17 mouse cellular contexts compared by ENCODE assay signal in genomic region chr2:44148550-44149100, GRCm38 (mm10).
DNase-seq lines count a peak whose midpoint lies in the region; ATAC-seq and TF ChIP-seq lines count a peak whose summit lies in the region.
"Had no signal": no experiment of that assay in that cellular context is flagged by ENCODE, and none has a peak within 500 bp of the region (broad histone marks: within the 10 kb centered on the region; RNA-seq: fewer than 3 reads in every experiment).

No protein-coding gene starts in this region.

- no peaks in the 10 kb centered on the region for H3K9me3 ChIP-seq in liver, postnatal 0 days (ENCODE audit: low read length)
- no peaks in the 10 kb centered on the region for H3K9me3 ChIP-seq in liver, embryonic 11.5 days (ENCODE audit: control insufficient read depth, low read length)
- H3K9me3 ChIP-seq in intestine, embryonic 15.5 days, result no peaks in the 10 kb centered on the region
- H3K9me3 ChIP-seq in stomach, embryonic 14.5 days (ENCODE audit: control insufficient read depth, low read depth, low read length), result no peaks in the 10 kb centered on the region
- H3K9me3 ChIP-seq: forebrain, embryonic 15.5 days; G1E had no signal

- no peak overlapping the region for H3K4me2 ChIP-seq in liver, postnatal 0 days (ENCODE audit: low read depth, low read length)
- no peak overlapping the region for H3K4me2 ChIP-seq in liver, embryonic 11.5 days
- H3K4me2 ChIP-seq in intestine, embryonic 15.5 days (replicated peaks), result no peak overlapping the region
- H3K4me2 ChIP-seq in stomach, embryonic 14.5 days (replicated peaks; ENCODE audit: low read depth, low read length), result no peak overlapping the region
- H3K4me2 ChIP-seq: forebrain, embryonic 15.5 days had no signal

- peak; percentile 12 for DNase-seq in heart, postnatal 4 days
- DNase-seq in heart, postnatal 14 days, result no peak
- DNase-seq in liver, postnatal 0 days, result no peak
- DNase-seq in liver, embryonic 11.5 days (ENCODE audit: low spot score), result no peak
- DNase-seq in urinary bladder, adult 2 months (ENCODE audit: low spot score), result no peak
- DNase-seq: adrenal gland, postnatal 14 days; cerebellum, adult 8-10 months; layer of hippocampus, adult 9-11 months; liver; midbrain, embryonic 14.5 days; right cerebral cortex, postnatal 25 days; thymus, adult 18-20 months had no signal

- 73% methylated on average over 7 of the region's 7 CpGs for WGBS in liver, postnatal 0 days (ENCODE audit: insufficient replicate concordance)
- WGBS in liver, embryonic 11.5 days, result 69% methylated on average over 7 of the region's 7 CpGs
- WGBS in intestine, embryonic 15.5 days, result 55% methylated on average over 7 of the region's 7 CpGs
- 55% methylated on average over 7 of the region's 7 CpGs for WGBS in stomach, embryonic 14.5 days

- H3K4me3 ChIP-seq in liver, postnatal 0 days (ENCODE audit: low read depth, low read length), result no peak overlapping the region
- no peak overlapping the region for H3K4me3 ChIP-seq in liver, embryonic 11.5 days (ENCODE audit: low read depth, low read length)
- H3K4me3 ChIP-seq in intestine, embryonic 15.5 days (replicated peaks), result no peak overlapping the region
- no peak overlapping the region for H3K4me3 ChIP-seq in stomach, embryonic 14.5 days (ENCODE audit: low read depth, low read length)
- H3K4me3 ChIP-seq: forebrain, embryonic 15.5 days had no signal

- peak overlapping the region; percentile 22; the same call in 1 of the 2 replicates for H3K27ac ChIP-seq in liver, postnatal 0 days (ENCODE audit: low read depth)
- H3K27ac ChIP-seq in liver, embryonic 11.5 days (ENCODE audit: low read depth, low read length), result no peak overlapping the region
- H3K27ac ChIP-seq in intestine, embryonic 15.5 days, result peak overlapping the region; percentile 40; the same call in 1 of the 2 replicates
- peak overlapping the region; percentile 91 for H3K27ac ChIP-seq in stomach, embryonic 14.5 days (ENCODE audit: low read length)
- H3K27ac ChIP-seq: forebrain, embryonic 15.5 days had no signal

- no peak overlapping the region for H3K9ac ChIP-seq in liver, postnatal 0 days (replicated peaks)
- no peak overlapping the region for H3K9ac ChIP-seq in liver, embryonic 11.5 days (ENCODE audit: low read depth, low read length)
- no peak overlapping the region for H3K9ac ChIP-seq in intestine, embryonic 15.5 days
- no peak overlapping the region for H3K9ac ChIP-seq in stomach, embryonic 14.5 days (replicated peaks; ENCODE audit: low read depth, low read length)
- H3K9ac ChIP-seq: forebrain, embryonic 15.5 days had no signal

- no peak for TF ChIP-seq EP300 in liver, postnatal 0 days (IDR thresholded peaks at IDR 0.05; ENCODE audit: low read depth)

- no peak for TF ChIP-seq CTCF in liver, postnatal 0 days (IDR thresholded peaks at IDR 0.05; ENCODE audit: low read depth)

- ATAC-seq in liver, postnatal 0 days, result no peak
- no peak for ATAC-seq in liver, embryonic 11.5 days (replicated peaks; ENCODE audit: low FRiP score)
- ATAC-seq in intestine, embryonic 15.5 days, result 0 out of 2 replicates have a peak, but pooled peaks have one; percentile 53
- ATAC-seq in stomach, embryonic 14.5 days (ENCODE audit: insufficient number of reproducible peaks, insufficient read depth, low FRiP score, low read depth), result no peak
- ATAC-seq: forebrain, embryonic 15.5 days; inflammation-experienced regulatory T-cells, adult 6 months had no signal

- H3K4me1 ChIP-seq in liver, postnatal 0 days (ENCODE audit: insufficient read depth), result no peaks in the 10 kb centered on the region
- no peaks in the 10 kb centered on the region for H3K4me1 ChIP-seq in liver, embryonic 11.5 days (replicated peaks; ENCODE audit: control insufficient read depth, insufficient read depth, low read length)
- no peaks in the 10 kb centered on the region for H3K4me1 ChIP-seq in intestine, embryonic 15.5 days (replicated peaks)
- H3K4me1 ChIP-seq in stomach, embryonic 14.5 days (ENCODE audit: control insufficient read depth, insufficient read depth, low read length), result peaks cover 4% of the 10 kb centered on the region; the same call in 1 of the 2 replicates
- H3K4me1 ChIP-seq: forebrain, embryonic 15.5 days had no signal

- no peaks in the 10 kb centered on the region for H3K27me3 ChIP-seq in liver, postnatal 0 days (ENCODE audit: insufficient read depth, low read length)
- no peaks in the 10 kb centered on the region for H3K27me3 ChIP-seq in liver, embryonic 11.5 days (replicated peaks; ENCODE audit: control insufficient read depth, insufficient read depth, low read length)
- no peaks in the 10 kb centered on the region for H3K27me3 ChIP-seq in intestine, embryonic 15.5 days (replicated peaks)
- H3K27me3 ChIP-seq in stomach, embryonic 14.5 days (ENCODE audit: control insufficient read depth, insufficient read depth, low read length), result no peaks in the 10 kb centered on the region
- H3K27me3 ChIP-seq: forebrain, embryonic 15.5 days had no signal

- H3K36me3 ChIP-seq in liver, postnatal 0 days (replicated peaks; ENCODE audit: insufficient read depth, low read length), result no peaks in the 10 kb centered on the region
- no peaks in the 10 kb centered on the region for H3K36me3 ChIP-seq in liver, embryonic 11.5 days (ENCODE audit: control insufficient read depth, insufficient read depth, low read length)
- no peaks in the 10 kb centered on the region for H3K36me3 ChIP-seq in intestine, embryonic 15.5 days
- H3K36me3 ChIP-seq in stomach, embryonic 14.5 days (ENCODE audit: control insufficient read depth, insufficient read depth, low read length), result no peaks in the 10 kb centered on the region
- H3K36me3 ChIP-seq: forebrain, embryonic 15.5 days; G1E had no signal

- intact Hi-C loops in heart, postnatal 14 days (cut with DNase I), result no loop called here
